Mouse (Mus musculus): ENCODE measurements around the gene Drc3. TPM values are rescaled to one million over a fixed set of nuclear protein-coding genes. Genes with fewer than 3 reads are reported as not detected.

Gene Drc3
- polyA plus RNA-seq, 1 experiment from 2014 or later: 0.33 TPM

- peaks cover 16% of the 10 kb centered on the region for H3K36me3 ChIP-seq
- no peaks in the 10 kb centered on the region for H3K4me1 ChIP-seq (replicated peaks)
- H3K4me3 ChIP-seq (replicated peaks): no peak overlapping the region
- H3K27me3 ChIP-seq: no peaks in the 10 kb centered on the region
- WGBS (ENCODE audit: insufficient replicate concordance): 70% methylated on average over 6 of the region's 6 CpGs
- no peak for DNase-seq
- ATAC-seq (ENCODE audit: low read depth): no peak
- H3K4me2 ChIP-seq: no peak overlapping the region
- H3K9ac ChIP-seq: no peak overlapping the region
- H3K9me3 ChIP-seq (replicated peaks): no peaks in the 10 kb centered on the region
- no peak overlapping the region for H3K27ac ChIP-seq
These were observed 43.4 kb downstream of the Drc3 start for GRCm38 (mm10) chr11:60396546-60396945.

- Histone ChIP-seq H3K4me1 (replicated peaks) (no peaks in the 10 kb centered on the region), H3K9me3 (replicated peaks) (no peaks in the 10 kb centered on the region), H3K9ac (no peak overlapping the region), H3K36me3 (peaks cover 23% of the 10 kb centered on the region), H3K27ac (no peak overlapping the region), H3K4me3 (replicated peaks) (no peak overlapping the region), H3K4me2 (no peak overlapping the region), H3K27me3 (no peaks in the 10 kb centered on the region)
- DNase-seq (no peak), ATAC-seq (ENCODE audit: low read depth) (no peak)
- 70% methylated on average over 2 of the region's 2 CpGs for WGBS (ENCODE audit: insufficient replicate concordance)
These were observed 44.0 kb downstream of the Drc3 start for GRCm38 (mm10) chr11:60397172-60397571.

- Histone ChIP-seq H3K4me3 (replicated peaks) (no peak overlapping the region), H3K27me3 (no peaks in the 10 kb centered on the region), H3K4me2 (no peak overlapping the region), H3K4me1 (replicated peaks) (peaks cover 2% of the 10 kb centered on the region; the same call in 1 of the 2 replicates), H3K27ac (no peak overlapping the region), H3K9me3 (replicated peaks) (no peaks in the 10 kb centered on the region), H3K36me3 (peaks cover 87% of the 10 kb centered on the region), H3K9ac (no peak overlapping the region)
- no peak for DNase-seq
- ATAC-seq (ENCODE audit: low read depth): no peak
- WGBS (ENCODE audit: insufficient replicate concordance): 90% methylated on average over 1 of the region's 1 CpGs
These were observed 53.5 kb downstream of the Drc3 start for GRCm38 (mm10) chr11:60406606-60407005.

GRCm38 (mm10) chr11:60412173-60412572 is 59.0 kb downstream of the Drc3 start:
- H3K27ac ChIP-seq: no peak overlapping the region
- ATAC-seq (ENCODE audit: low read depth) (no peak), DNase-seq (peak; percentile 20)
- WGBS (ENCODE audit: insufficient replicate concordance): 10% methylated on average over 3 of the region's 3 CpGs
- no peak overlapping the region for H3K4me3 ChIP-seq (replicated peaks)
- H3K4me1 ChIP-seq (replicated peaks): peaks cover 25% of the 10 kb centered on the region
- H3K36me3 ChIP-seq: peaks cover 31% of the 10 kb centered on the region
- H3K9me3 ChIP-seq (replicated peaks): no peaks in the 10 kb centered on the region
- no peaks in the 10 kb centered on the region for H3K27me3 ChIP-seq
- no peak overlapping the region for H3K9ac ChIP-seq
- H3K4me2 ChIP-seq: no peak overlapping the region

GRCm38 (mm10) chr11:60412921-60413320 is 59.8 kb downstream of the Drc3 start:
- H3K4me2 ChIP-seq: no peak overlapping the region
- WGBS (ENCODE audit: insufficient replicate concordance): 79% methylated on average over 2 of the region's 2 CpGs
- H3K4me3 ChIP-seq (replicated peaks): no peak overlapping the region
- no peaks in the 10 kb centered on the region for H3K9me3 ChIP-seq (replicated peaks)
- DNase-seq (no peak), ATAC-seq (ENCODE audit: low read depth) (no peak)
- H3K36me3 ChIP-seq: peaks cover 23% of the 10 kb centered on the region
- peaks cover 25% of the 10 kb centered on the region for H3K4me1 ChIP-seq (replicated peaks)
- no peaks in the 10 kb centered on the region for H3K27me3 ChIP-seq
- H3K9ac ChIP-seq: no peak overlapping the region
- H3K27ac ChIP-seq: no peak overlapping the region

- Histone ChIP-seq H3K4me1 (replicated peaks) (peaks cover 37% of the 10 kb centered on the region), H3K9me3 (replicated peaks) (no peaks in the 10 kb centered on the region), H3K36me3 (no peaks in the 10 kb centered on the region; the same call in 1 of the 2 replicates), H3K4me3 (replicated peaks) (peak overlapping the region; percentile 91), H3K27me3 (no peaks in the 10 kb centered on the region), H3K4me2 (peak overlapping the region; percentile 84), H3K9ac (peak overlapping the region; percentile 84), H3K27ac (peak overlapping the region; percentile 53; the same call in 1 of the 2 replicates)
- WGBS (ENCODE audit: insufficient replicate concordance): under 1% methylated on average over 21 of the region's 21 CpGs
- peak; percentile 32 for ATAC-seq (ENCODE audit: low read depth)
- no peak for DNase-seq
These were observed 63.4 kb downstream of the Drc3 start for GRCm38 (mm10) chr11:60416590-60416962.

- H3K36me3 ChIP-seq: no peaks in the 10 kb centered on the region; the same call in 1 of the 2 replicates
- no peaks in the 10 kb centered on the region for H3K27me3 ChIP-seq
- H3K4me2 ChIP-seq: peak within 1 kb of the TSS; percentile 89
- under 1% methylated on average over 74 of the region's 81 CpGs for WGBS (ENCODE audit: insufficient replicate concordance)
- H3K4me1 ChIP-seq (replicated peaks): peaks cover 39% of the 10 kb centered on the region
- ATAC-seq (ENCODE audit: low read depth) (peak; percentile 95), DNase-seq (peak; percentile 99)
- no peaks in the 10 kb centered on the region for H3K9me3 ChIP-seq (replicated peaks)
- H3K27ac ChIP-seq: peak within 1 kb of the TSS; percentile 89
- peak within 1 kb of the TSS; percentile 91 for H3K4me3 ChIP-seq (replicated peaks)
- peak within 1 kb of the TSS; percentile 94 for H3K9ac ChIP-seq
These were observed 64.0 kb downstream of the Drc3 start, which contains the start of gene Gid4 for GRCm38 (mm10) chr11:60416963-60417716. TSS of gene Gid4 (plus strand) at chr11:60417145.

GRCm38 (mm10) chr11:60417717-60418472 is 64.8 kb downstream of the Drc3 start, which contains the start of gene Atpaf2:
TSS of gene Atpaf2 (minus strand) at chr11:60418457.
- Histone ChIP-seq H3K4me3 (replicated peaks) (peak within 1 kb of the TSS; percentile 91), H3K4me1 (replicated peaks) (peaks cover 41% of the 10 kb centered on the region), H3K4me2 (peak within 1 kb of the TSS; percentile 89), H3K27ac (peak within 1 kb of the TSS; percentile 89), H3K9me3 (replicated peaks) (no peaks in the 10 kb centered on the region), H3K27me3 (no peaks in the 10 kb centered on the region), H3K9ac (peak within 1 kb of the TSS; percentile 94), H3K36me3 (no peaks in the 10 kb centered on the region; the same call in 1 of the 2 replicates)
- ATAC-seq (ENCODE audit: low read depth): peak; percentile 35
- peak; percentile 43 for DNase-seq
- under 1% methylated on average over 39 of the region's 39 CpGs for WGBS (ENCODE audit: insufficient replicate concordance)

GRCm38 (mm10) chr11:60418473-60418803 is 65.3 kb downstream of the Drc3 start:
- Histone ChIP-seq H3K9ac (peak overlapping the region; percentile 94), H3K27me3 (no peaks in the 10 kb centered on the region), H3K27ac (peak overlapping the region; percentile 89), H3K36me3 (no peaks in the 10 kb centered on the region; the same call in 1 of the 2 replicates), H3K9me3 (replicated peaks) (no peaks in the 10 kb centered on the region), H3K4me1 (replicated peaks) (peaks cover 41% of the 10 kb centered on the region), H3K4me3 (replicated peaks) (peak overlapping the region; percentile 91), H3K4me2 (peak overlapping the region; percentile 89)
- peak; percentile 46 for DNase-seq
- 2% methylated on average over 6 of the region's 6 CpGs for WGBS (ENCODE audit: insufficient replicate concordance)
- ATAC-seq (ENCODE audit: low read depth): no peak

GRCm38 (mm10) chr11:60422046-60422668 is 69.0 kb downstream of the Drc3 start:
- 59% methylated on average over 6 of the region's 6 CpGs for WGBS (ENCODE audit: insufficient replicate concordance)
- H3K36me3 ChIP-seq: peaks cover 6% of the 10 kb centered on the region
- H3K4me3 ChIP-seq (replicated peaks): no peak overlapping the region
- H3K27me3 ChIP-seq: no peaks in the 10 kb centered on the region
- no peak overlapping the region for H3K9ac ChIP-seq
- ATAC-seq (ENCODE audit: low read depth): no peak
- no peak for DNase-seq
- H3K9me3 ChIP-seq (replicated peaks): no peaks in the 10 kb centered on the region
- no peak overlapping the region for H3K27ac ChIP-seq
- H3K4me2 ChIP-seq: no peak overlapping the region
- H3K4me1 ChIP-seq (replicated peaks): peaks cover 19% of the 10 kb centered on the region

GRCm38 (mm10) chr11:60423006-60423405 is 69.9 kb downstream of the Drc3 start:
- 52% methylated on average over 1 of the region's 1 CpGs for WGBS (ENCODE audit: insufficient replicate concordance)
- no peaks in the 10 kb centered on the region for H3K9me3 ChIP-seq (replicated peaks)
- no peak overlapping the region for H3K9ac ChIP-seq
- H3K4me3 ChIP-seq (replicated peaks): no peak overlapping the region
- H3K4me2 ChIP-seq: no peak overlapping the region
- H3K4me1 ChIP-seq (replicated peaks): peaks cover 18% of the 10 kb centered on the region
- no peaks in the 10 kb centered on the region for H3K27me3 ChIP-seq
- no peak overlapping the region for H3K27ac ChIP-seq
- DNase-seq: no peak
- peaks cover 13% of the 10 kb centered on the region for H3K36me3 ChIP-seq
- ATAC-seq (ENCODE audit: low read depth): no peak
